Mouse (Mus musculus) myocyte (in vitro differentiated cells): ENCODE results near the gene Ets1.

Experiments used
- CEBPB ChIP-seq: IDR thresholded peaks from 2 replicates; pipeline ENCODE4 v1.6.1; 2011; ENCODE audit warnings: mild to moderate bottlenecking, moderate library complexity; ENCODE audit not compliant: poor library complexity, insufficient read depth, severe bottlenecking
- E2F4 ChIP-seq: IDR thresholded peaks from one replicate; pipeline ENCODE4 v1.6.1; 2011; ENCODE audit warnings: mild to moderate bottlenecking, control low read depth, moderate library complexity; ENCODE audit not compliant: insufficient read depth
- MAX ChIP-seq: IDR thresholded peaks from one replicate; pipeline ENCODE4 v1.6.1; 2011; ENCODE audit warnings: low read depth, mild to moderate bottlenecking, control low read depth
- MYOD1 ChIP-seq, 3 experiments: IDR thresholded peaks; one replicate each; pipeline ENCODE4 v1.6.1; 2011; ENCODE audit warnings: control low read depth in 2 of 3, low read depth in 2 of 3, mild to moderate bottlenecking in 2 of 3, moderate library complexity in 1 of 3; ENCODE audit not compliant: insufficient read length in 2 of 3, control insufficient read depth in 1 of 3
- MYOG ChIP-seq, 3 experiments: IDR thresholded peaks; one replicate each; pipeline ENCODE4 v1.6.1; 2011; ENCODE audit warnings: control low read depth in 2 of 3, low read depth in 2 of 3, mild to moderate bottlenecking in 2 of 3; ENCODE audit not compliant: insufficient read length in 2 of 3, control insufficient read depth in 1 of 3, insufficient read depth in 1 of 3
- POLR2A ChIP-seq: IDR thresholded peaks from one replicate; pipeline ENCODE4 v1.6.1; 2011; ENCODE audit warnings: low read depth, mild to moderate bottlenecking, control low read depth, moderate library complexity; ENCODE audit not compliant: insufficient read length
- POLR2AphosphoS2 ChIP-seq: IDR thresholded peaks from one replicate; pipeline ENCODE4 v1.6.1; 2011; ENCODE audit warnings: low read depth, control low read depth; ENCODE audit not compliant: insufficient read length
- TCF12 ChIP-seq: IDR thresholded peaks from one replicate; pipeline ENCODE4 v1.6.1; 2011; ENCODE audit warnings: mild to moderate bottlenecking, control low read depth; ENCODE audit not compliant: poor library complexity, insufficient read depth, severe bottlenecking
- USF1 ChIP-seq: IDR thresholded peaks from one replicate; pipeline ENCODE4 v1.6.1; 2011; ENCODE audit warnings: low read depth, mild to moderate bottlenecking, control low read depth, moderate library complexity

DNA sequence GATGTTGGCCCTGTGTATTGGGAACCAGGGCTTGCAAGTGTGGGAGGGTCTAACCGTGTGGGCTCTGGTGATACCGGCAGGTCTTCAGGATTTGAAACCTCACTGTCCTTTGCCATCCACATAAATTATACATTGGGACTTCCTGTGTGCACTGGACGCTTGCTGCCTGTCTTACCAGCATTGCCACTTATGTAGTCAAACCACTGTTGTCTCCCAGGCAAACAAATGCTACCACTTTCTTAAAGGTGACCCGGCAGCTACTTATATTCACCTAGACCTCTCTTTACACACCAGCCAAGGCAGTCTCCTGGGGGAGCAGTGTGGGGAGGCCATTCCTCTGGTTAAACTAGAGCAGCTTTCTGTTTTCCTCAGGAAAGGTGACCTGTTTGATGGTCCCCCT lies 89.9 kb downstream of the Ets1 start:
- no peak for TF ChIP-seq POLR2AphosphoS2
- TF ChIP-seq POLR2A: no peak
- TF ChIP-seq TCF12: no peak
- no peak for TF ChIP-seq CEBPB
- no peak for TF ChIP-seq MAX
- no peak for TF ChIP-seq MYOG (IDR thresholded peaks at IDR 0.05; ENCODE audit: control insufficient read depth in 1 of 3, insufficient read depth in 1 of 3, insufficient read length in 2 of 3, low read depth in 2 of 3)
- TF ChIP-seq MYOD1 (IDR thresholded peaks at IDR 0.05; ENCODE audit: control insufficient read depth in 1 of 3, insufficient read length in 2 of 3, low read depth in 2 of 3): no peak
- TF ChIP-seq USF1: no peak
- no peak for TF ChIP-seq E2F4
